Comparison of ENCODE assay signal across 16 mouse cellular contexts in genomic region chr7:137300826-137301225, GRCm38 (mm10). TPM values are rescaled to one million over a fixed set of nuclear protein-coding genes. Genes with fewer than 3 reads are reported as not detected.
A peak's percentile ranks its signal among the peaks of the same experiment; 100 is the strongest.
DNase-seq lines count a peak whose midpoint lies in the region; ATAC-seq and TF ChIP-seq lines count a peak whose summit lies in the region.
"Had no signal": no experiment of that assay in that cellular context is flagged by ENCODE, and none has a peak within 500 bp of the region (broad histone marks: within the 10 kb centered on the region; RNA-seq: fewer than 3 reads in every experiment).

No protein-coding gene starts in this region.

- H3K9ac ChIP-seq in kidney, embryonic 16.5 days (replicated peaks; ENCODE audit: low read length), result no peak overlapping the region
- H3K9ac ChIP-seq in limb, embryonic 13.5 days, result peak overlapping the region; percentile 63
- H3K9ac ChIP-seq: forebrain, embryonic 15.5 days; liver, embryonic 14.5 days; stomach, embryonic 15.5 days had no signal

- no peaks in the 10 kb centered on the region for H3K36me3 ChIP-seq in kidney, embryonic 16.5 days (ENCODE audit: insufficient read depth, low read length)
- peaks cover 14% of the 10 kb centered on the region; the same call in 1 of the 2 replicates for H3K36me3 ChIP-seq in limb, embryonic 13.5 days
- H3K36me3 ChIP-seq: forebrain, embryonic 15.5 days; stomach, embryonic 15.5 days had no signal

- H3K27ac ChIP-seq in gastrocnemius, adult 2 months, result peak overlapping the region; percentile 78
- H3K27ac ChIP-seq in kidney, embryonic 16.5 days (ENCODE audit: low read length), result no peak overlapping the region
- no peak overlapping the region; the same call in 1 of the 2 replicates for H3K27ac ChIP-seq in limb, embryonic 13.5 days
- H3K27ac ChIP-seq: forebrain, embryonic 15.5 days; kidney, postnatal 0 days; liver, embryonic 14.5 days; macrophage; stomach, embryonic 15.5 days had no signal

- 18% methylated on average over 6 of the region's 6 CpGs for WGBS in kidney, embryonic 16.5 days
- 6% methylated on average over 6 of the region's 6 CpGs for WGBS in limb, embryonic 13.5 days

- DNase-seq in gastrocnemius, adult 2 months, result no peak
- DNase-seq in gastrocnemius, postnatal 14 days, result no peak
- DNase-seq in kidney, adult 8-10 months, result no peak
- no peak for DNase-seq in cerebellum, adult 9-10 months
- DNase-seq in thymus, adult 18-20 months, result no peak
- no peak for DNase-seq in retina, postnatal 1 day
- DNase-seq: layer of hippocampus, postnatal 36 days; right cerebral cortex, postnatal 14 days had no signal

- peaks cover 29% of the 10 kb centered on the region for H3K4me1 ChIP-seq in kidney, embryonic 16.5 days (ENCODE audit: insufficient read depth, low read length)
- H3K4me1 ChIP-seq in limb, embryonic 13.5 days, result peaks cover 92% of the 10 kb centered on the region

- TF ChIP-seq CTCF in gastrocnemius, adult 2 months (IDR thresholded peaks at IDR 0.05), result no peak

- no peak for ATAC-seq in kidney, embryonic 16.5 days (ENCODE audit: low FRiP score, low TSS enrichment)
- no peak for ATAC-seq in limb, embryonic 13.5 days (ENCODE audit: low FRiP score, low read depth)
- ATAC-seq: forebrain, embryonic 15.5 days had no signal

- intact Hi-C loops in gastrocnemius, adult 2 months (cut with DNase I), result no loop called here
- intact Hi-C loops in gastrocnemius, postnatal 14 days (cut with DNase I; ENCODE audit: low total_unique reads), result no loop called here

- H3K9me3 ChIP-seq in kidney, embryonic 16.5 days (ENCODE audit: low read length), result no peaks in the 10 kb centered on the region
- H3K9me3 ChIP-seq in limb, embryonic 13.5 days, result no peaks in the 10 kb centered on the region
- H3K9me3 ChIP-seq: forebrain, embryonic 15.5 days; stomach, embryonic 15.5 days had no signal

- H3K4me2 ChIP-seq in kidney, embryonic 16.5 days (replicated peaks; ENCODE audit: low read depth, low read length), result 0 out of 2 replicates have a peak overlapping the region, but pooled peaks have one; percentile 8
- peak overlapping the region; percentile 59 for H3K4me2 ChIP-seq in limb, embryonic 13.5 days (replicated peaks)
- H3K4me2 ChIP-seq: forebrain, embryonic 15.5 days; stomach, embryonic 15.5 days had no signal

- H3K4me3 ChIP-seq in gastrocnemius, adult 2 months, result peak overlapping the region; percentile 55
- no peak overlapping the region for H3K4me3 ChIP-seq in kidney, embryonic 16.5 days (ENCODE audit: low read length)
- peak overlapping the region; percentile 28 for H3K4me3 ChIP-seq in limb, embryonic 13.5 days
- H3K4me3 ChIP-seq: forebrain, embryonic 15.5 days; stomach, embryonic 15.5 days had no signal

- peaks cover 75% of the 10 kb centered on the region for H3K27me3 ChIP-seq in kidney, embryonic 16.5 days (ENCODE audit: insufficient read depth, low read length)
- H3K27me3 ChIP-seq in limb, embryonic 13.5 days, result peaks cover 34% of the 10 kb centered on the region

RNA-seq across cellular contexts. Expression of gene Ebf3, which starts 13.4 kb away (rescaled TPM):
- total RNA-seq in gastrocnemius, adult 2 months (2021), result 1 to 10 TPM; 7.2 to 7.7 TPM
- 10 to 100 TPM in 1 of 2 experiments, 1 to 10 TPM in 1; 9.6 to 12.4 TPM for total RNA-seq in gastrocnemius, postnatal 14 days (2021)
- polyA plus RNA-seq in kidney, embryonic 16.5 days (2015; fragmentation: Nextera tagmentation; extraction: Ambion mirVana), result 0.45 and 0.75 TPM in 2 replicates
- 13.4 and 16.9 TPM in 2 replicates for polyA plus RNA-seq in limb, embryonic 13.5 days (2015; fragmentation: Nextera tagmentation; extraction: Ambion mirVana)
- total RNA-seq: MEL had no signal
- polyA plus RNA-seq: macrophage had no signal
